Mouse (Mus musculus): ENCODE results near the gene B9d2. TPM values are rescaled to one million over a fixed set of nuclear protein-coding genes. Genes with fewer than 3 reads are reported as not detected.

B9d2 gene
- total RNA-seq, 2 experiments from 2014 or later, result 23.9 to 24.4 TPM

DNA sequence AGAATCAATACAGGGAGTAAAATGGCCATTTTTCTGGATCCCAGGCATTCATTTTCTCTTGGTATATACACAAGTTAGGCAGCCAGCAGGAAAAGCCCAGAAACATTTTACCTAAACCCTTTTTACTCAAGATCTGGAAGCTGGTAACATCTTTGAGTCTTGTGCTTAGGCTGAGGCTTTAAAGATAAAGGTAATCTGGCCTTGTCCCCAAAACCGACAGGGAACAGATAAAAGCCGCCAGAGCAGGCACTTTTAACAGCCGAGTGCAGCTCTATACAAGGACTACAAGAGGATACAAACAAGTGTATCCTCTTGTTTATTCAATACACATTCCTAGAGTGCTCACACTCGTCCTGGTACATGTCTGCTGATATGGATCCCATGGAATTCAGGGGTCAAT lies 54.4 kb downstream of the B9d2 start:
- DNase-seq, result no peak

Other genes starting within 250 kb of the B9d2 start
- gene Ceacam1, start 203.2 kb upstream of the B9d2 start, total RNA-seq (2021), result 1 to 10 TPM; 2.8 to 3.0 TPM
- under 1 TPM; 0.20 to 0.52 TPM for gene Ceacam2, start 140.9 kb upstream of the B9d2 start, total RNA-seq (2021)
- under 1 TPM in 1 of 2 experiments, not detected in 1; 0.40 TPM for gene Erich4, start 64.9 kb upstream of the B9d2 start, total RNA-seq (2021)
- 10 to 100 TPM; 50.1 to 51.4 TPM for gene Dmac2, start 61.4 kb upstream of the B9d2 start, total RNA-seq (2021)
- 1 to 10 TPM; 1.6 to 1.8 TPM for gene B3gnt8, start 54.1 kb upstream of the B9d2 start, total RNA-seq (2021)
- 10 to 100 TPM; 36.7 to 38.3 TPM for gene Bckdha, start 21.8 kb upstream of the B9d2 start, total RNA-seq (2021)
- gene Exosc5, start 21.6 kb upstream of the B9d2 start, total RNA-seq (2021), result 10 to 100 TPM; 28.6 to 28.7 TPM
- 10 to 100 TPM; 13.8 to 14.9 TPM for gene Tmem91, start 5.6 kb upstream of the B9d2 start, total RNA-seq (2021)
- gene Tgfb1, start 6.2 kb downstream of the B9d2 start, total RNA-seq (2021), result 1 to 10 TPM; 6.0 to 8.0 TPM
- gene Ccdc97, start 38.3 kb downstream of the B9d2 start, total RNA-seq (2021), result 10 to 100 TPM; 57.4 to 64.6 TPM
- 100 to 1,000 TPM; 100 to 108 TPM for gene Hnrnpul1, start 74.0 kb downstream of the B9d2 start, total RNA-seq (2021)
- gene Axl, start 107.9 kb downstream of the B9d2 start, total RNA-seq (2021), result 10 to 100 TPM; 39.8 to 42.1 TPM
- 1 to 10 TPM; 1.8 to 2.3 TPM for gene Cyp2s1, start 136.1 kb downstream of the B9d2 start, total RNA-seq (2021)
- gene Cyp2b10, start 216.8 kb downstream of the B9d2 start, total RNA-seq (2021), result under 1 TPM; 0.17 to 0.33 TPM

All from layer of hippocampus, postnatal 36 days (tissue).